Mouse (Mus musculus) neural tube, embryonic 15.5 days (tissue): ENCODE data around the gene Ank2. TPM values are rescaled to one million over a fixed set of nuclear protein-coding genes. Genes with fewer than 3 reads are reported as not detected.

Experiments
- ATAC-seq: fragments of 200-750 bp; cut with Nextera tagmentation; 2 replicates; pipeline ENCODE4 v1.8.0; 2017; ENCODE audit warnings: mild to moderate bottlenecking, moderate TSS enrichment, moderate library complexity; ENCODE audit not compliant: low FRiP score
- H3K27ac ChIP-seq: fragments of 300-500 bp; sonication (generic); replicated peaks from 2 replicates; pipeline ENCODE4 v1.5.1; 2015; ENCODE audit warnings: mild to moderate bottlenecking, inconsistent platforms
- H3K27me3 ChIP-seq: fragments of 300-500 bp; sonication (generic); replicated peaks from 2 replicates; pipeline ENCODE4 v1.6.1; 2015; ENCODE audit warnings: inconsistent platforms
- H3K36me3 ChIP-seq: fragments of 300-500 bp; sonication (generic); 2 replicates; pipeline ENCODE4 v1.6.1; 2015; ENCODE audit warnings: inconsistent platforms
- H3K4me1 ChIP-seq: fragments of 300-500 bp; sonication (generic); 2 replicates; pipeline ENCODE4 v1.6.1; 2015; ENCODE audit warnings: inconsistent platforms
- H3K4me2 ChIP-seq: fragments of 300-500 bp; sonication (generic); 2 replicates; pipeline ENCODE4 v1.6.1; 2015; ENCODE audit warnings: inconsistent platforms, mild to moderate bottlenecking, moderate library complexity
- H3K4me3 ChIP-seq: fragments of 300-500 bp; sonication (generic); replicated peaks from 2 replicates; pipeline ENCODE4 v1.5.1; 2015; ENCODE audit warnings: mild to moderate bottlenecking, inconsistent platforms
- H3K9ac ChIP-seq: fragments of 300-500 bp; sonication (generic); replicated peaks from 2 replicates; pipeline ENCODE4 v1.6.1; 2015; ENCODE audit warnings: mild to moderate bottlenecking, inconsistent platforms
- H3K9me3 ChIP-seq: fragments of 300-500 bp; sonication (generic); replicated peaks from 2 replicates; pipeline ENCODE4 v1.6.1; 2016; ENCODE audit warnings: inconsistent platforms
- WGBS: fragments of 180-500 bp; shearing (Covaris S2); methylation state at CpG from one replicate; pipeline ENCODE4 v1.1.7; 2015; ENCODE audit warnings: mixed read lengths; 5-methylcytosine and 5-hydroxymethylcytosine counted together
- polyA plus RNA-seq: library from polyadenylated mRNA; unstranded; fragments of >200 nt; fragmentation: Nextera tagmentation; extraction: Ambion mirVana; gene quantifications from 2 replicates; pipeline ENCODE4 v1.2.1, GENCODE M21; 2015

Gene Ank2
- polyA plus RNA-seq, 1 experiment from 2014 or later = 166 TPM

DNA sequence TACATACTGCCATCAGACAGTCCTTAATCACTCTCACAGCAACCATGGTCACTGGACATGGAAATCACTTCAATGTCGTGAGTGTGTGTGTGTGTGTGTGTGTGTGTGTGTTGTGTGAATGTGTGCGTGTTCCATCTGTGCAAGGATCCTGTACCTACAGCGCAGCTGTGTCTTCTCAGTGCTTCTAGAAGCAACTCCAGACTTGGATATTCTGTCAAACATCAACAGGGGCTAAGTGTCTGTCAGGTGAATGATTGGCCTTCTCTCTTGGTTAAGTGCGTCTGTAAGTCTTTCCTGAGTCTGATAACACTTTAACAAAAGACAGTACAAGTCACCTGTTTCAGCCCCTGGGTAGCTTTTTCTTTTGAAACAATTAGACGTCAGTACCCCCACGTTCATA lies 25.0 kb downstream of the Ank2 start:
- H3K36me3 ChIP-seq = no peaks in the 10 kb centered on the region
- H3K27me3 ChIP-seq = no peaks in the 10 kb centered on the region
- no peak overlapping the region for H3K27ac ChIP-seq
- H3K4me1 ChIP-seq = no peaks in the 10 kb centered on the region
- ATAC-seq = no peak
- H3K4me2 ChIP-seq = no peak overlapping the region
- WGBS = 87% methylated on average over 6 of the region's 6 CpGs
- H3K9ac ChIP-seq = no peak overlapping the region
- H3K4me3 ChIP-seq = no peak overlapping the region
- H3K9me3 ChIP-seq = no peaks in the 10 kb centered on the region

DNA sequence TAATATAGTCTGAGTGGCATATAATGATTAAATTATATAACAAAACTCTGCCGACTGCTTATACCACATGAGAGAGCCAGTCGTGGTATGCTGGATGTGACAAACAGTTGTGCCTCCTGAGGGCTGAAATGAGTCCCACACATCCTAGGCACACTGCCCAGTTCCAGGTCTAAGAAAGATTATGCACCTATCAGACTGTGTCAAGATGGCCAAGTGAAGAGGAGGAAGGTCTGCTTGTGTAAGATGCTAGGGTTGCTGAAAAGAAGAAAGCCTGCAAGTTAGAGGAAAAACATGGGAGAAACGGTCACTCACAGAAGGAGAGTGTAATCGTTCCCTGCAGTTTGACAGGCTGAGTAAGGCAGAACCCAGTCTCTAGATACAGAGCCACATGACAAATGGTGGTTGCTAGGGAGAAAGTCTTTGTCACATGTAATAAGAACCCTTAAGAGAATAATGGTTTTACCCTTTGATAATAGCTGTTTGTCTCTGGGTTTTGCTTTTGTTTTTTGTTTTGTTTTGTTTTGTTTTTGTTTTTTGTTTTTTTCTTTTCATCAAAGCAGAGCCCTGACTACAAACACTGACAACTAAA lies 29.9 kb downstream of the Ank2 start:
- H3K9me3 ChIP-seq = no peaks in the 10 kb centered on the region
- no peaks in the 10 kb centered on the region for H3K36me3 ChIP-seq
- H3K4me1 ChIP-seq = no peaks in the 10 kb centered on the region
- WGBS = 77% methylated on average over 4 of the region's 4 CpGs
- no peak overlapping the region for H3K4me2 ChIP-seq
- ATAC-seq = no peak
- H3K27me3 ChIP-seq = no peaks in the 10 kb centered on the region
- H3K4me3 ChIP-seq = no peak overlapping the region
- no peak overlapping the region for H3K27ac ChIP-seq
- H3K9ac ChIP-seq = no peak overlapping the region

DNA sequence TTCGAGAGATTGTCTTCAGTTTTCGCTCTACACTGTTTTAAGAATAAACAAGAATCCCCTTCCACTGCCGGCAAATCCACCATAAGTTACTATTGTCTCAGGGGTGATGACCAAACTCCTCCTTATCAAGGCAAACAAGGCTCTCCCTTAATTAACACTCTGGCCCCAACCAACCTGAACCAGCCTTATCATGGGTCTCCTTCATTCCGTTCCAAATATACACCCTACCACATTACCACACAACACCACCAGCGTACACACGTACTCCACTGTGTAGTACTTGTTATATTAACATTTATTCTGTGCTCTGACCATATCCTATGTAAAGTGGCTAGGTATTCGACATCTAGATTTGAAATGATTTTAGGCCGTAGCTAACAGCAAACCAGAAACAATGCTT lies 30.6 kb downstream of the Ank2 start:
- no peaks in the 10 kb centered on the region for H3K27me3 ChIP-seq
- H3K36me3 ChIP-seq = no peaks in the 10 kb centered on the region
- H3K9me3 ChIP-seq = no peaks in the 10 kb centered on the region
- H3K4me1 ChIP-seq = no peaks in the 10 kb centered on the region
- no peak for ATAC-seq
- H3K4me3 ChIP-seq = no peak overlapping the region
- no peak overlapping the region for H3K4me2 ChIP-seq
- no peak overlapping the region for H3K27ac ChIP-seq
- no peak overlapping the region for H3K9ac ChIP-seq
- WGBS = 97% methylated on average over 8 of the region's 8 CpGs

DNA sequence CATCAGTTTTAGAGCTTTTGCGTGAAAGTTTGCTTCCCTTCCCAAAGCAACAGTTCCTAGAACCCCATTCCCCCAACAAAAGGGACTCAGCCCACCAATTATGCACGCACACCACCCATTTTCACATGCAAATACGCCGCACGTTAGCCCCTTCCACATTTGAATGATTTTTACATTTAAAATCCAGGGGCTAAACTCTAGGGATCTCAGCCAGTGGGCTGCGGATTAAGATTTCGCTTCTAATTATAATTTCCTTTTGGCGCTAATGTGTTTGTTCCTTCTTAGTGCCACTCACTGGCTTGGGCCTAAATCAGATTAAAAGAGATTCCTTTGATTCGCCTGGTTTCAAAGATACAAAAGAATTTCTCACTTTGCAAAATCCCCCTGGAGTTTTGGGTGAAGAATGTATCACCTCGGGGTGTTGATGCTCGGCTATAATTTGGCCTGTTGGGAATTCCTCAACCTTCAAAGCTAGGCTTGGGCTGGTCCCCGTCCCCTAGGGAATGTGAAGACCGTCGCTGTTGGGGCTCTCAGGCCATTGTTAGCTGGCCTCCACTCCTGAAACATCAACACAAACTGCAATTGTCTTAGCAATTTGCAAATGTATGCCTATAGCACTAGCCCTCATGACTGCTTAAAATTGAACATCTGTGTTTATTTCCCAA lies 35.2 kb downstream of the Ank2 start:
- WGBS = 23% methylated on average over 14 of the region's 14 CpGs
- H3K27ac ChIP-seq = no peak overlapping the region
- H3K9ac ChIP-seq = no peak overlapping the region
- H3K4me3 ChIP-seq = no peak overlapping the region
- peaks cover 4% of the 10 kb centered on the region; the same call in 1 of the 2 replicates for H3K4me1 ChIP-seq
- H3K4me2 ChIP-seq = no peak overlapping the region
- H3K27me3 ChIP-seq = no peaks in the 10 kb centered on the region
- H3K36me3 ChIP-seq = no peaks in the 10 kb centered on the region
- no peaks in the 10 kb centered on the region for H3K9me3 ChIP-seq
- no peak for ATAC-seq

DNA sequence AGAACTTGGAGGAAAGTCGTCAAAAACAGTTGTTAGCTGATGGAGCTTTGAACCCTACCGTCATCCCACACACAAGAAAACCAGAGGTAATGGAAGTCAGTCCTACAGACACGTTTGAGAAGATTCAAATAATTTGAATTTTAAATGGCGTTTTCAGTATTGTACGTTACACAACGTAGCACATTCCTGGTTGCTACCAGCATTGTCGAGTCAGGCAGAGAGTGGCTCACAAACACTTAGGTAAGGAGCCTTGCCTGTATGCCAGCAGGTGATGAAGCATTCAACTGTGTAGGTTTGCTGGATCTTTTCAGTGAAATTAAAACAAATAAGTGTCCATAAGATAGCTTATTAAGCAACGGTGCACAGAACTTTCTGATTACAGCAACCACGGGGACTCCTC lies 36.0 kb downstream of the Ank2 start:
- Histone ChIP-seq H3K9ac (no peak overlapping the region), H3K4me2 (no peak overlapping the region), H3K9me3 (no peaks in the 10 kb centered on the region), H3K27me3 (no peaks in the 10 kb centered on the region), H3K36me3 (no peaks in the 10 kb centered on the region), H3K27ac (no peak overlapping the region), H3K4me3 (no peak overlapping the region), H3K4me1 (peaks cover 4% of the 10 kb centered on the region; the same call in 1 of the 2 replicates)
- ATAC-seq = no peak
- 34% methylated on average over 9 of the region's 9 CpGs for WGBS

DNA sequence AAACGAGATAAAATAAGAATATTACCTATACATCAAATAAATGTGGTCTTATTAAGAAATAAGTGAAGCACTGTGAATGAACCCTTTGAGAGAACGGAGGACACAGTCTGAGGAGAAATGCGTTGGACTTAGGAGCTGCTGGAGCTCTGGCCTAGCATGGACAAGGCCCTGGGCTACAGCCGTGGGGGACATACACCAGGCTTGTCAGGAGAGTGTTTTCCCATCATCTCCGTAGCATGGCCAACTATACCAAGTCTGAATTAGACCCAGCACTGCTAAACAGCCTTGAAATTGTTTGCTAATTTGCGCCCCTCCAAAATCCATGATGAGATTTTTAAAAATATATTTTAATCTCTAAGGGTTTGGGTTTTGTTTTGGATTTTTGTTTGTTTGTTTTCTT lies 36.7 kb downstream of the Ank2 start:
- Histone ChIP-seq H3K4me2 (no peak overlapping the region), H3K9ac (no peak overlapping the region), H3K27me3 (no peaks in the 10 kb centered on the region), H3K36me3 (no peaks in the 10 kb centered on the region), H3K27ac (no peak overlapping the region), H3K4me3 (no peak overlapping the region), H3K9me3 (no peaks in the 10 kb centered on the region), H3K4me1 (peaks cover 4% of the 10 kb centered on the region; the same call in 1 of the 2 replicates)
- no peak for ATAC-seq
- 82% methylated on average over 6 of the region's 6 CpGs for WGBS

DNA sequence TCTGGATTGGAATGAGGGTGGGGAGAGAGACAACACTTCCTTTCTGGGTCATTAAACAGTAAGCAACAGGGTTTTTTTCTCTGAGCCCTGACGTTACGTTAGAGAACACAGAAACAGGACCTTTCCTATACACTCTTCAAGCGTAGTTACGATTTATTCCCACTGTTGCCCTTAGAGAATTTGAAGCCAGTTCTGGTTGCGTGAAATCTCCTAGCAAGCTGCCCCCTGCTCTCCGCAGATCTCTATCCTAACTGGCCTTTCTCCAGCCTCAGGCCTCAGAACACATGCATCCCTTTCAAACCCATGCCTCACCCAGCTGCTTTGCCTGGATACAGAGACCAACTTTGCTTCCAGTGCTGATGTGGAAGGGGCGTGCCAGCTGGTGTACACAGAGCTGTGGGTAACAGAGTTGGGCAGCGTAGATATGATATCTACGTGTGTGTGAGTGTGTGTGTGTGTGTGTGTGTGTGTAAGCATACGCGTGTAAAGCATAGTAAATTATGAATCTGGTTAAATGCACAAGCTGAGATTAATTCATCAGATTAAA lies 38.2 kb downstream of the Ank2 start:
- Histone ChIP-seq H3K9ac (no peak overlapping the region), H3K4me1 (peaks cover 4% of the 10 kb centered on the region; the same call in 1 of the 2 replicates), H3K27ac (no peak overlapping the region), H3K4me2 (no peak overlapping the region), H3K9me3 (no peaks in the 10 kb centered on the region), H3K36me3 (no peaks in the 10 kb centered on the region), H3K4me3 (no peak overlapping the region), H3K27me3 (no peaks in the 10 kb centered on the region)
- ATAC-seq = 0 out of 2 replicates have a peak, but pooled peaks have one; percentile 29
- 41% methylated on average over 11 of the region's 11 CpGs for WGBS

DNA sequence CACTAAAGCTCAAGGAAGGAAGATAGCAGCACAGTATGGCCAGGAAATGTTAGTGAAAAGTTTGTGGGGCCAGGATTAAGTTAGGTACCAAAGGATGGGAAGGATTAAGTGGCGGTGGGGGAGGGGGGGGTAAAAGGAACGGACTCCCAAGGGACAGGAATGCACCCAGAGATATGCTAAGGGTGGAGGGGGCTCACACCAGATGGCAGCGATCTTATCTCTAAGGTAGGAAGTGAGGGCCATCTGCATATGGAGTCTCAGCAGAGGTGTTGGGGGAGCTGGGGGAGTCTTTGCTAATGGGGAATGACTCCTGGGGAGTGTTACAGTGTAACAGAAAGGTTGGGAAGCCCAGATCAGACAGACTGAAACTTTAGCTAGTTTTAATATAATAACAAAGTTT lies 39.3 kb downstream of the Ank2 start:
- H3K9me3 ChIP-seq = no peaks in the 10 kb centered on the region
- no peak overlapping the region for H3K4me2 ChIP-seq
- peaks cover 4% of the 10 kb centered on the region; the same call in 1 of the 2 replicates for H3K4me1 ChIP-seq
- H3K27me3 ChIP-seq = no peaks in the 10 kb centered on the region
- H3K27ac ChIP-seq = no peak overlapping the region
- 47% methylated on average over 3 of the region's 3 CpGs for WGBS
- no peak for ATAC-seq
- no peaks in the 10 kb centered on the region for H3K36me3 ChIP-seq
- H3K9ac ChIP-seq = no peak overlapping the region
- H3K4me3 ChIP-seq = no peak overlapping the region

DNA sequence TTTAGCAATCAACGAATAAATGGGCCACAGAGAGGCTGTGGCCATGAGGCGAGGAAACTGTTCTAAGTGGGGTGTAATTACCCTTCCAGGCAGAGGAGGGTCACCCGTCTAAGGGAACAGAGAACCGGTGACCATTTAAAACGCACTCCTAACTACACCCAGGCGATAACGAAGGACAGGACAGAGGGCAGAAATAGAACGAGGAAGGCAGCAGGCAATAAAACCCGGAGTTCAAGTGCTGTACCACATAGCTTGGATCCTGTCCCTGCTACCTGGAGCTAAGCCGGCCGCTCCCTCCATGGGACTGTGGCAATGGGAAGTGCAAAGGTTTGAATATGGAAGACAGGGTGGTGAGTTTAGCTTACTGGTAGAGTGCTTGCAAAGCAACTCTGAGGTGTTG lies 40.2 kb downstream of the Ank2 start:
- Histone ChIP-seq H3K27ac (no peak overlapping the region), H3K4me2 (no peak overlapping the region), H3K9ac (no peak overlapping the region), H3K4me1 (peaks cover 4% of the 10 kb centered on the region; the same call in 1 of the 2 replicates), H3K27me3 (no peaks in the 10 kb centered on the region), H3K36me3 (no peaks in the 10 kb centered on the region), H3K4me3 (no peak overlapping the region), H3K9me3 (no peaks in the 10 kb centered on the region)
- 30% methylated on average over 11 of the region's 11 CpGs for WGBS
- ATAC-seq = no peak

DNA sequence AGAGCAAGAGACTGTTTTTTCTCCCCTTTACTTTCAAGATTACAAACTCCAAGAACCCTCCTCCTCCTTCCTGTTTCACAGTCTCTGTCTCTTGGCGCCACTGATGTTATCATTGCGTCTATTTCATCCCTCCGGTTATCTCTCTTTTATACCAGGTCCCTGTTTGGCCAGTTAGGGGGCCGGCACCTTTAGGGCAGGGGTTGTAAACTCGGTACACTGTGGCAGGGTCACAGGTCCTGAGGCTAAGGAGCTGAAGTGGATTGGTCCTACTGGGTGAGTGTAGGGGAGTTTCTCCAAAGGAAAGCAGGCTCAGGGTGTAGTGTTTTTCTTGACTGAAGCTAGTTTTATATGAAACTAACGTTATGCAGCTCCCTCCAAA lies 40.7 kb downstream of the Ank2 start:
- Histone ChIP-seq H3K4me2 (no peak overlapping the region), H3K27me3 (no peaks in the 10 kb centered on the region), H3K9me3 (no peaks in the 10 kb centered on the region), H3K27ac (no peak overlapping the region), H3K9ac (no peak overlapping the region), H3K4me1 (peaks cover 4% of the 10 kb centered on the region; the same call in 1 of the 2 replicates), H3K36me3 (no peaks in the 10 kb centered on the region), H3K4me3 (no peak overlapping the region)
- 28% methylated on average over 6 of the region's 6 CpGs for WGBS
- no peak for ATAC-seq

DNA sequence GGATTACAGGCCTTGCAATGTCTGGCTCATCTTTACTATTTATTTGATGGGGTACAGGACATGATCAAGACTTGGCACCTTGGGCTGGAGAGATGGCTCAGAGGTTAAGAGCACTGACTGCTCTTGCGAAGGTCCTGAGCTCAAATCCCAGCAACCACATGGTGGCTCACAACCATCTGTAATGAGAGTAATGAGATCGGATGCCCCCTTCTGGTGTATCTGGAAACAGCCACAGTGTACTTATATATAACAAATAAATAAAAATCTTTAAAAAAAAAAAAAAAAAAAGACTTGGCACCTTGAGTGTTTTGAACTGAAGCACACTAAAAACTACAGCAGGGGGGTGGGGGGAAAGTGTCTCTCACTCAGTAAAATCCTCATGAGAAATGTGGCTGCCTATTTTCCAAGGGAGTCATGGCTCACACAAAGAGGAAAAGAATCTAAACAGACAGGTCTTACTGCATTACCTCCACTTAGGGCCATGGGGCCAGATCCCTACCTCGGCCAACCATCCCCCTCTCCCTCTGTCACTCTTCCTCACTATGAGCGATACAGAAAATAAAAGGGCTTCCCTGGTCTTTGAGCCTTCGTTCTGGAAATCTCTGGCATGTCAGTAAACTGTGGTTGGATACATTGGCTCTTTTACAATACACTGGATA lies 41.3 kb downstream of the Ank2 start:
- 44% methylated on average over 5 of the region's 5 CpGs for WGBS
- no peak overlapping the region for H3K4me2 ChIP-seq
- H3K27ac ChIP-seq = no peak overlapping the region
- no peaks in the 10 kb centered on the region for H3K36me3 ChIP-seq
- no peak overlapping the region for H3K9ac ChIP-seq
- H3K4me3 ChIP-seq = no peak overlapping the region
- H3K27me3 ChIP-seq = no peaks in the 10 kb centered on the region
- ATAC-seq = no peak
- no peaks in the 10 kb centered on the region for H3K9me3 ChIP-seq
- H3K4me1 ChIP-seq = peaks cover 4% of the 10 kb centered on the region; the same call in 1 of the 2 replicates

DNA sequence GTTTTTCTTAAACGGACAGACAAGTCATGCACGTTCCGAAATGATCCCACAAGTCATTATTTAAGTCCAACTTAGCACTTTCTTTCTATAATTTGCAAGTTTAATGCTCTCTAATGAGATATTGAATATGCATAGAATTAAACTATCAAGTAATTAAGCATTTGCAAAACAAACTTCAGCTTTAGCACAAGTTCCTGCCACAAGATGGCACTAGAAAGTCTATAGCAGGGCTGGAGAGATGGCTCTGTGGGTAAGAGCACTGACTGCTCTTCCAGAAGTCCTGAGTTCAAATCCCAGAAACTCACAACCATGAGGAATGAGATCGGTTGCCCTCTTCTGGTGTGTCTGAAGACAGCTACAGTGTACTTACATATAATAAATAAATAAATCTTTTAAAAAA lies 45.4 kb downstream of the Ank2 start:
- Histone ChIP-seq H3K9ac (no peak overlapping the region), H3K27me3 (no peaks in the 10 kb centered on the region), H3K9me3 (no peaks in the 10 kb centered on the region), H3K4me3 (no peak overlapping the region), H3K4me1 (no peaks in the 10 kb centered on the region), H3K4me2 (no peak overlapping the region), H3K36me3 (no peaks in the 10 kb centered on the region), H3K27ac (no peak overlapping the region)
- ATAC-seq = no peak
- WGBS = 64% methylated on average over 4 of the region's 4 CpGs
